Mouse (Mus musculus) left cerebral cortex, adult 8-10 months (tissue): ENCODE data around the gene Errfi1. TPM values are rescaled to one million over a fixed set of nuclear protein-coding genes. Genes with fewer than 3 reads are reported as not detected.

ENCODE experiments used
- DNase-seq, 2 experiments: peaks; one replicate each; pipeline ENCODE4 v3.0.0; 2022; ENCODE audit warnings: low spot score in 2 of 2
- total RNA-seq, 4 experiments: library from RNA; stranded (reverse); gene quantifications; 2 replicates each; pipeline ENCODE4 v1.2.4; 2022

Gene Errfi1
- total RNA-seq, 4 experiments from 2014 or later = 25.4 to 28.1 (median 26.1) TPM

GRCm38 (mm10) chr4:150913743-150914142 is 60.0 kb downstream of the Errfi1 start:
- DNase-seq = no peak

GRCm38 (mm10) chr4:150914290-150914733 is 60.6 kb downstream of the Errfi1 start, which contains the start of the genes Park7 and Tnfrsf9:
TSS of gene Park7 (minus strand) at chr4:150914437.
TSS of gene Tnfrsf9 (plus strand) at chr4:150914562.
- peak; percentile 87 to 95 for DNase-seq

GRCm38 (mm10) chr4:150915181-150915906 is 61.6 kb downstream of the Errfi1 start:
- peak; percentile 24 to 77 for DNase-seq

GRCm38 (mm10) chr4:150917336-150918027 is 63.8 kb downstream of the Errfi1 start:
- DNase-seq = no peak

Other genes with a start within 250 kb of the Errfi1 start
- 10 to 100 TPM; 46.9 to 54.4 (median 48.5) TPM for gene Slc45a1, start 201.7 kb upstream of the Errfi1 start, total RNA-seq
- 100 to 1,000 TPM; 202 to 227 (median 214) TPM for gene Park7, start 60.5 kb downstream of the Errfi1 start, total RNA-seq
- gene Tnfrsf9, start 60.6 kb downstream of the Errfi1 start, total RNA-seq = under 1 TPM; 0.37 to 0.55 (median 0.42) TPM
- gene Uts2, start 143.2 kb downstream of the Errfi1 start, total RNA-seq = not detected
- 10 to 100 TPM; 32.3 to 36.5 (median 34.3) TPM for gene Per3, start 190.7 kb downstream of the Errfi1 start, total RNA-seq
- 10 to 100 TPM; 31.8 to 33.6 (median 32.6) TPM for gene Vamp3, start 204.0 kb downstream of the Errfi1 start, total RNA-seq
- gene Gm13090, start 235.7 kb downstream of the Errfi1 start, total RNA-seq = not detected